Mouse (Mus musculus) gastrocnemius, postnatal 4 days (tissue): ENCODE data around the gene Cox19. TPM values are rescaled to one million over a fixed set of nuclear protein-coding genes. Genes with fewer than 3 reads are reported as not detected.
"Not testable (repeated sequence)": the region's sequence is repeated elsewhere in the genome, so short reads cannot be mapped to it uniquely, and the experiment has no call there.

Experiments used
- DNase-seq, 2 experiments: peaks; one replicate each; pipeline ENCODE4 v3.0.0; 2021 to 2022; ENCODE audit warnings: low spot score in 2 of 2, mixed read lengths in 2 of 2
- total RNA-seq, 2 experiments: library from RNA; stranded (reverse); gene quantifications; 2 replicates each; pipeline ENCODE4 v1.2.3; 2021

The Cox19 gene
- total RNA-seq, 2 experiments from 2014 or later = 58.0 to 61.4 TPM

DNA sequence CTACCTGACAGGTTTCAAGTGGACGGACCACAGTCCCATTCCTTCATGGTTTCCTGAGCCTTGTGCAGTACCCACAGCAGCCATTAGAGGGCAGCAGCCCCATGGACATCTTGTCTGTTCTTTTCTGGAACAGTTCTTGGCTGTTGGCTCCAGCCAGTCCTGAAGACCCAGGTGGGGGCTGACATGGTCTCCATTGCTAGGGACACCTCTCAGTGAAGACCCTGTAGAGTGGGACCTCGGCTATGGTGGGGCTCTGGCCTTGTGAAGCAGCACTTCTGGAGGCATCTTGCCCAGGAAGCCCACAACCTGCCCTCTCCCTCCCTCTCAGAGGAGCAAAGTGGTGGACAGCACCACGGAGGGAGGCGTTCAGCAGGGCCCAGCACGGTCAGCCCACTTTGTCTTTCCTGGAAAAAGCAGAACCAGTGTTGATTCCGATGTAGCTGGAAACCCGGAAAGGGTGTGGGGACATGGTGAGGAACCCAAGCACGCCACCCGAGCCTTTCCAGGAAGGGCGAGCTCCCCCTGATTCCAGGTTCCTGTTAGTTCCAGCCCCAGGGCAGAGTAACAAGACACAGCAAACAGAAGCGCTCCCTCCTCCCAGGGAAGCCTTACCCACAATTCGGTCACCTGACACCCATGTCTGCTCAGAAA lies 13.2 kb upstream of the Cox19 start:
- peak; percentile 74 to 86 for DNase-seq

DNA sequence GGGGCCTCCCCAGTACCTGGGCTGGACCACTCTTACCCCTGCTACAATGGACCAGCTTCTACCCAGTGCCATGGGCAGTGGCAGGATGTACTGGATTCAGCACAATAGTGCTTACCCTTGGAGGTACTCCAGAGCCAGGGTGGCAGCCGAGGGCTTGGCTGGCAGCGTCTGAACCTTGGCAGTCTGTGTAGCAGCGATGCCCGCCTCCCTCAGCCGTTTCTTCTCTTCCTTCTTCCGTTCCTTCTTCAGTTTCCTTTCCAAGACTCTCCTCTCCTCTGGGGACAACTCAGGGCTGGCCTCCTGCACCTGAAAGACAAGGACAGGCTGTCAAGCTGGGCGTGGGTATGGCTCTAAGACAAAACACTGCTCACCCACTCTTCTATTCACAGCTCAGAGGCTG lies 12.6 kb upstream of the Cox19 start:
- no peak for DNase-seq

DNA sequence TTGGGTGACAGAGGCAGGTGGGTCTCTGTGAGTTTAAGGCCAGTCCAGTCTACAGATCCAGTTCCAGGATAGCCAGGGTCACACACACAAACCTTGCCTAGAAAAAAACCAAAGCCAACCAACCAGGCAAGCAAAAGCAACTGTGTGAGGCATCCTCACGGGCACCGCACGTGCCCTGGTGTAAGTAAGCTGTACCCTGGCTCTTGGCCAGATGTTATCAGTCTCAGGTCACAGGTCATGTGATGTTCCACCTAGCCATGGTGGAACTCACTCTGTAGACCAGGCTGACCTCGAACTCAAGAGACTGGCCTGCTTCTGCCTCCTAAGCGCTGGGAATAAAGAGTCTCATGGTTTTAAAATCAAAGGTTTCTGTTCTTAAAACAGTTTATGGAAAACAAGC lies 8.0 kb upstream of the Cox19 start:
- DNase-seq = no peak

DNA sequence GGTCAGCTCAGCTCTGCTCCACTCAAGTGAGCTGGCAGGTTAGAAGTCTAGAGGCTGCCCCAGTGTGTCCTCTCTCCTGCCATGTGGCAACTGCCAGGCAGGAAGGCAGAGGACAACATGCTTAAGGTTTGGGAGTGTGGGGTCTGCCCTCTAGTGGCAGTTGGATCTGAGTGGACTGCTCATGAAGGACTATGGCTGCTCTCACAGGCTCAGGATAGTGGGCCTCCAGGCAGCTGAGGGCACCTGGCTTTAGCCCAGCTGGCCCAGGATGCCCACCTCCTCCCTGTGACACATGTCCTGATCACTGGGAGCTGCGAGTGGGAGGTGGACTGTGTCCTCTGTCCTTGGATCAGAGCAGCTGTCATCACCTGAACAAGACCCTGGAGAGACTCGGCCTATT lies 7.4 kb upstream of the Cox19 start:
- no peak for DNase-seq

DNA sequence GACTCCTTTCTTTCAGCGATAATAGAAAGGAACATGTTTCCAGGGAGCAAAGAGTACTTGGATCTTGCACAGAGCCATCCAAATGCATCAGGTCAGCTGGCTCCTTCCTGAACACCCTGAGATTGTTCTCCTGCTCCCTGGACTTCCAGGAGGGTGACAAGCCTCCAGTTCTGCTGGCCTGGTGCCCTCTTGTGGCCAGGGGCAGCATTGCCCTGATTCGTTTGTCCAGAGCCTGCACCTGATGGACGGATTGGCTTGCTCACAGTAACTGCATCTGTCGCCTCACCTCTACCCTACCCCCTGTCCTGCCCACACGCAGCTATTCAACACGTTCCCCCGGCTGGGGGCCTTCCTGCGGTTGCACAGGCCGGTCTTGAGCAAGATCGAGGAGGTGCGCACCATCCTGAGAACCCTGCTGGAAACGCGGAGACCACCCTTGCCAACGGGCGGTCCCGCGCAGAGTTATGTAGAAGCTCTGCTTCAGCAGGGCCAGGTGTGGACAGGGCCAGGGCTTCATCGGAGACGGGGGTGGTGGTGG lies 4.1 kb upstream of the Cox19 start:
- peak; percentile 59 to 76 for DNase-seq

DNA sequence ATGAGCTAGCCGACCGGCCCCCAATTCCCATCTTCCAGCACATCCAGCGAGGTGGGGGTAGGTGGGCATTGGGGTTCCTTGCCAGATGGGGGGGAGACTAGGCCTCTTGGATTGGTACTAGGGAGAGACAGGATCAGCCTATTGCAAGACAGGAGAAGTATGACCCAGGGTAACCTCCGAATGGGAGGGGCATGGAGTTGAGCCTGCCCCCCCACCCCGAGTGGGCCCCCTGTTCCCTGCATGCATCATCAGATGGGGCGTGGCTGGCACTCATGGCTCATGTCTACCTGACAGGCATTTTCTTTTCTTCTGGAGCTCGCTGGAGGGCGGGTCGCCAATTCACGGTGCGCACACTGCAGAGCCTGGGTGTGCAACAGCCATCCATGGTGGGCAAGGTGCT lies 2.7 kb upstream of the Cox19 start:
- DNase-seq = no peak

DNA sequence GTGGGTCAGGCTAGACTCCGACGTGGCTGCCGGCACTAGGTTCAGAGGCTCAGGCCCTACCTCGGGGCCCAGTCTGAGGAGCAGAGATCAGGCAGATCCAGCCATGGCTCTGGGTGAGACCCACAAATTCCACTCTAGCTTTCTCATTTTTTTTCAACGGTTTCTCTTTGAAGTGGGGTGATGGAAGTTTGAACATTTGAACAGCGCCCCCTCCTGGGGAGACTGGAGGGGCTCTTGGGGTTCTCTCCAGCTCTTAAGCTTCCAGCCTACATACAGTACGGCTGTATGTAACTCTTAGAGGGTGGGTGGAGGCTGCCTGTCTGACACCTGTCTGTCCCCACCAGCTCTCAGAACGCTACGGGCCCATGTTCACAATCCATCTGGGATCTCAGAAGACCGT lies 2.3 kb upstream of the Cox19 start:
- no peak for DNase-seq

DNA sequence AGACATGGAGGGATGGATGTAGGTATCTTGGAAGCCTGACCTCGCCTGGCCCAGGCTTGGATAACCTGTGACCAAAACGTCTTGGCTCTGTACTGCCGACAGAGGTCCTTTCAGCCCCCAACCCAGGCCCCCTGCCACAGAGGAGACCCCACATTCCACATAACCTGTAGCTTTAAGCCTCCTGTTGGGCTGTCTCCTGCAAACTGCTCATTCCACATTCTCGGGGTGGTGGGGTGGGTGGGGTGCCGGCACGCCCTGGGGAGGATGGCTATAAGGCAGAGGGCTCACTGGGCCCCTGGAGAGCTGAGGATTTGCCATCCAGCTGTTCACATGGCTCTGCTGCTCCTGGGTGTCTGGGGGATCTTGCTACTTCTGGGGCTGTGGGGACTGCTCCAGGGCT lies 1.1 kb upstream of the Cox19 start, which contains the start of gene Cyp2w1:
Gene Cyp2w1 (plus strand): TSS at position 301 of the 400 bp plus-strand sequence.
- DNase-seq = no peak

DNA sequence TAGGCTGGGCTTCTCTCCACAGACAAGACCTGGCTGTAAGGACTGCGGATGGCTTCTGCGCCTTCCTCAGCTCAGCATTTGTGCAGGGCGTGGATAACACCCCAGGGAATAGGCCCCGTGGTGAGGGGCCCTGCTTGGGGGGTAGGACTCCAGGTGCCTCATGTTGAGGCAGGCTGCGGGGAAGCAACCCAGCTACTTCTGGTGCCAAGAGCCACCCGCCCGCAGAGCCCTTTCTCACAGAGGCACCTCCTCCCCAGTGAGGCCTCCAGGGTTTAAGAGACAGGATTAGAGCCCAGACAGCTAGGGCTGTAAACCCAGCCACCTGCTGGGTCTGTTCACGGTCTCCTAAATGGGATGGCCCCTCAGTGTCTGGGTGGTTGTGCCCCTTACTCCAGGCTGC lies 410 bp upstream of the Cox19 start:
- DNase-seq = no peak

DNA sequence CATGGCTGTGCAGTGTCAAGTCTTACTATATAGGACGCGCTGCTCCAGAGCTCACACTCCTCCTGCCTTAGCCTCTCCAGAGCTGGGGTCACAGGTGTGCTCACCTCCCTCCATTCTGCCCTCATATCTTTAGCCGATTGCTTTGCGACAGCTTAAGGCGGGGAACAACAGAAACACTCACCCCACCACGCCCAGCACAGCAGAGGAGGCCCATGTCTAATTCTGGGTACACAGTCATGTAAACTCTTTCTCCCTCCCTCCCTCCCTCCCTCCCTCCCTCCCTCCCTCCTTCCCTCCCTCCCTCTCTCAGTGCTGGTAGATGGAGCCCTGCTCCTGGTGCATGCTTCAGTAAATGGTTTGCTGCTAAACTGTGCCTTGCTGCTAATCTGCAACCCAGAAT lies 1.5 kb downstream of the Cox19 start:
- no peak for DNase-seq

DNA sequence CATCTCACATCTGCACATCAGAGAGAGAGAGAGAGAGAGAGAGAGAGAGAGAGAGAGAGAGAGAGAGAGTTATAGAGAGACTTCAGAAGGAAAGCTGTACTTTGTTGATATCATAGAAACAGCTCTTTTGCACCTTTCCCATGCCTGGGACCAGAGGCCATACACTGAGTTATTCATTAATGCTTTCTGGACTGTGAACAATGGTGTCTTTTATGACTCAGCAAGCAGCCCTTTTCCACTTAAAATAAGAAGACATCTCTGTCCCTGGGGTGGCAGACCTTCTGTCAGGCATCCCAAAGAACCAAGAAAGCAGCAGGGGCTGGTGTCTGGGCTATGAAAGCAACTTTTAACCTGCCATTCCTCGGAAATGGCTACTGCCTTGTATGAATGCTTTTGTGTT lies 4.0 kb downstream of the Cox19 start:
- no peak for DNase-seq

DNA sequence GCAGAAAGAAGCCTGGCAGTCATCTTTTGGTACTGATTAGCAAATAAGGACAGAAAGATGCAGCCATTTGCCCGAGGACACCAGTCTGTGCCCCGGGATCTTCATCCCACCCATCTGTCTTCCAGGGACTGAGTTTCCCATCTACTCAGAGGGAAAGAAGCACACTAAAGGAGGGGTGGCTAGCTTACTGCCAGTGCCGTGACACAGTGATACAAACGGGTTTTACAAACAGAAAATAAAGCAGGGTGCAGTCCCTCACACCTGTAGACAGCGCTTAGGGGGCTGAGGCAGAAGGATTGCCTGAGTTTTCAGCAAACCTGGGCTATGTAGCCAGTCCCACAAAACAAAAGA lies 5.9 kb downstream of the Cox19 start:
- DNase-seq = no peak

DNA sequence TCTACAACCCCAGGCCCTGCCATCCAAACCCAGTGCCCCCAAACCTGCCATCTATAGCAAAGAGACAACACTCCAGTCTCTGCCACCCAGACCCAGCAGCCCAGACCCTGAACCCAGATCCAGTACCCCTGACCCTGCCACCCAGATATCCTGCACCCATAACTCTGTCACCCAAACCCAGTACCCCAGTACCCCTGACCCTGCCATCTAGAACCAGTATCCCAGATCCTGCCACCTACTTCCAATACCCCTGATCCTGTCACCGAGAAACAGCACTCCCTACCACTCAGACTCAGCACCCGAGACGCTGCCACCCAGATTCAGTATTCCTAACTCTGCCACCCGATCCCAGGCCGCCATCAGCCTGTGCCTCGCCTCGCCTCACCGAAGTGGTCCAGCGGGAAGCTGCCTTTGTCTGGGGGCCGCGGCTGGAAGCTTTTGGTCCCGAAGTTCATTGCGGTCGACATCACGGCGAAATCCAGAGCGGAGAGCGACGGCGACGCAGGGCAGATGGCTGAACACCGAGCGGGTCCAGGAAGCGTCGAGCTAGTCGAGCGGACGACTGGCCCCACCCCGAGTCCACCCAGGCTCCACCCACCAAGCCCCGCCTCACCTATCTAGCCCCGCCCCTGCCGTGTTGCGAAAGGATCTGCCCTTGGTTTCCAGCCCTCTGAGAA lies 6.4 kb downstream of the Cox19 start:
- peak; percentile 91 to 95 for DNase-seq

DNA sequence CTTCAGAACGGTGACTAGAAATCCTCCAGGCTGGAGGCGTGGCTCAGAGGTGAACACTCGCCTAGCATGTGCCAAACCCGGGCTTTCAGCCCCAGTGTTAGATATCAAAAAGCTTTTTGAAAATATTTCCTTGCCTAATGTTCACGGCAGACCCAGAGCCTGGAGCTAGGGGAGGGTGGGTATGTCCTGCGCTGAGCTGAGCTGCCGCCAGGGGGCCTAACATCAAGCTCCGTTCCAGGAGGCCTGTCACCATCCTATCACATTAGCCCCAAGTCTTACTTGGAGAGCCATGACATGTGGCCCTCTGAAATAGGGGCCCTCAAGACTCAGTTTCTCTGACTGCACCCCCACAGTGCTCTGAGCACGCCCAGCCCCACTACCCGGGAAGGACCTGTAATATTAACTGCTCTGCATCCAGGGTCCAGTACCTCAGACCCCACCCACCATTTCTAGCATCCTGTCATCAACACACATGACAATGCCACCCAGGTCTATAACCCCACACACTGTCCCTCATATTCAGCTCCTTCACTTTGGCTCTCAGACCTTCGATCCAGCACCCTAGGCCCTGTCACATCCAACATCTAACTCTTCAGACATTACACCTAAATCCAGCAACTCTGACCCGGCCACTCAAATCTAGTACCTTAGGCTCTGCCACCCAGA lies 7.1 kb downstream of the Cox19 start:
- peak; percentile 70 to 81 for DNase-seq

DNA sequence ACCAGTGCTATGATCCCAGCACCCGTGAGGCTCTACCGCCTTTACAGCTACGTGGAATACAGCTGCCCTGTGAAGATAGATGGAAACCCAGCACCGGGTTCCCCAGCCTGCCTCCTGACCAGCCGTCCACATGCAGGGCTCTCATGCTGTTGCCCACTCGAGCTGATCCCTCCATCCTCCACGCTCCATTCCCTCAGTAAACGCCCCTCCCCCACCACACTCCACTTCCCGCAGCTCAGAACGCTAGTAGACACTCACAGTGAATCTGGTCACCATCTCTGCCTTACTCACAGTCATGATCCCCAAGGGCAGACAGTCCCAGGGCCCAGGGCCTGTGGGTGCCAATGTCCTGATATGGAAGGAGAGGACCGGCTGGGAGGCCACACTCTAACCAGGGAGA lies 12.3 kb downstream of the Cox19 start:
- DNase-seq = no peak

DNA sequence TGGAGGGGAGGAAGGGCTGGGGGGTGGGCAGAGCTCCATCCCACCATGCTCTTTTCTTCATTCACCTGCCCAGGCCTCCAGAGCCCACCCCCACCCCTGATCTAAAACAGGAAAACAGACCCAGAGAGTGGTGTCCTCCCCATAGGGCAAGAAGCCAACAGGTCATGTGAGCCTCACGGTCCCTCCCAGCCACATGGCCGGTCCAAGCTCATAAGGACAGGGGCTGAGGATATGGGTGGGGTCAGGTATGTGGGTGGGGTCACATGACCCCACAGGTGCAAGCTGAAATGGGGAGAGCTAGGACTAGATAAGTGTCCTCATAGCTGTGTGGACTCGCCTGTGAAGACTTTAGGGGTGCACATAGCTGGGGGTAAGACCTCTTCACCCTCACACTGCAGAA lies 12.8 kb downstream of the Cox19 start:
- DNase-seq = no peak

DNA sequence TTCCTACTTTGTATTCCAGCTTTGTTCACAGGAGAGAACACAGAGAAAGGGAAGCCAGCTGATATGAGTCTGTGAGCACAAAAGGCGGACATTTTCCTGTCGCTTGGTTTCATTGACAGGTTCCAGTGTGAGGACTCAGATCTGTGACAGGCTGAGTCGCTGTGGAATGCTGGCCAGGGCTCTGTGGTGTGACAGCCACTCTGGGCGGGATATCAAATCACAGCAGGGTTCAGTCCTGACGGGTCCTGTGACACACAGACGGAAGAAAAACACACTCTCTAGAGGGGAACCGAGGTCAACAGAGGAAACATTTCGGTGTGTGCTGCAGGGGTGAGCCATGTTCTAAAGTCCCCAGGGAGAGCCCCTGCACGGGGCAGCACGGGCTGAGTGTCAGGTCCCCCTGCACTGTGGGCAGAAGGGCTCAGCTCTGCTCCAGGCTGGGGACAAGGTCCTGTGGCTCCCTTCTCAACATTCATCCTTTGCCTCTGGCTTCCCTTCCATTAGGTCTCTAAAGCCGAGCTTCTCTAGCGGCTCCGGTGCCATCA lies 13.3 kb downstream of the Cox19 start:
- no peak for DNase-seq

DNA sequence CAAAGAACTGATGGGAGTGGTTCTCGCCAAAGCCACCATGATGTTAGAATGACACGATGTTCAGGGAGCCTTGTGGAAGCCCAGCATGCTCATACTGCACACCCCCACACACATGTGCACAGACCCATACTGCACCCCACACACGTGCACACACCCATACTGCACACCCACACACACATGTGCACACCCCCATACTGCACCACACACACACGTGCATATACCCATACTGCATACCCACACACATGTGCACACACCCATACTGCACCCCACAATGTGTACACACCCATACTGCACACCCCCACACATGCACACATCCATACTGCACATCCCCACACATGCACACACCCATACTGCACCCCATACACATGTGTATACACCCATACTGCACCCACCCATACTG lies 15.6 kb downstream of the Cox19 start:
- DNase-seq = no peak

DNA sequence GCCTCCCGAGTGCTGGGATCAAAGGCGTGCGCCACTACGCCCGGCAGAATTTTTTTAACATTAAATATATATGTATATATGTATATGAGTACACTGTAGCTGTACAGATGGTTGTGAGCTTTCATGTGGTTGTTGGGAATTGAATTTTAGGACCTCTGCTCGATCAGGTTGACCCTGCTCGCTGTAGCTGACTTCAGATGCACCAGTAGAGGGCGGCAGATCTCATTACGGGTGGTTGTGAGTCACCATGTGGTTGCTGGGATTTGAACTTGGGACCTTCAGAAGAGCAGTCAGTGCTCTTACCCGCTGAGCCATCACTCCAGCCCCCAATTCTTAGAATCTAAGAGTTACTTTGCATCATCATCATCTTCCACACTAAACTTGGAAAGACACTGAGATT lies 16.8 kb downstream of the Cox19 start:
- not testable (repeated sequence) for DNase-seq

DNA sequence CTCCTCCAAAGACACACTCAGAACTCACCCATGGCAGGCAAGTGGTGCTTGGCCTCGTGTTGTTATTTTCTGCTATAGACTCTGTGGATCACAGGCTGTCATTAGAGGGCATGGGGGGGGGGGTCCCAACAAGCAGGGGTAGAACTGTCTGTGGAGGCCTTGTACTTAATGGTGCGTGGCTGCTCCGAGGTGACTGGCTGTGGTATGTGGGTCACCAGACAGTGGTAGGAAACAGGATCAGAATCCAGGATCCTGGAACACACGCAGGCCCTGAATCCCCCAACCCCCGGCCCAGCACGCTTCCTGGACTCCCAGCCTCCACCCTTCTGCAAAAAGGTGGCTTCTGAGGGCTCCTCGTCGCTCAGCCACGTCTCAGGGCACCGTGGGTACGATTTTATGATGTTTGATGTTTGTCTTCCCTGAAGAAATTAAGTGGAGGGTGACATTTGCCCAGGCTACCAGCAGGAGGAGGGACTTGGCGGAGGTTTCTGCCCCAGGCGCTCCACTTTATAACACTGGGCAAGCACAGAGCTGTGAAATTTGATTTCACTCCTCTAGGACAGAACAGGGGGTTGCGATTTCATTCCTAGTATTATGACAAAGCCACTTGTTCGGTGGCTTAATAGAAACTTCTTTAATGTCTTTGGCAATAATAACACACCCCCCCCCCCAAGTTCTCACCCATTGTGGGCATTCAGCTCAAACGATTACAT lies 17.8 kb downstream of the Cox19 start:
- DNase-seq = no peak

DNA sequence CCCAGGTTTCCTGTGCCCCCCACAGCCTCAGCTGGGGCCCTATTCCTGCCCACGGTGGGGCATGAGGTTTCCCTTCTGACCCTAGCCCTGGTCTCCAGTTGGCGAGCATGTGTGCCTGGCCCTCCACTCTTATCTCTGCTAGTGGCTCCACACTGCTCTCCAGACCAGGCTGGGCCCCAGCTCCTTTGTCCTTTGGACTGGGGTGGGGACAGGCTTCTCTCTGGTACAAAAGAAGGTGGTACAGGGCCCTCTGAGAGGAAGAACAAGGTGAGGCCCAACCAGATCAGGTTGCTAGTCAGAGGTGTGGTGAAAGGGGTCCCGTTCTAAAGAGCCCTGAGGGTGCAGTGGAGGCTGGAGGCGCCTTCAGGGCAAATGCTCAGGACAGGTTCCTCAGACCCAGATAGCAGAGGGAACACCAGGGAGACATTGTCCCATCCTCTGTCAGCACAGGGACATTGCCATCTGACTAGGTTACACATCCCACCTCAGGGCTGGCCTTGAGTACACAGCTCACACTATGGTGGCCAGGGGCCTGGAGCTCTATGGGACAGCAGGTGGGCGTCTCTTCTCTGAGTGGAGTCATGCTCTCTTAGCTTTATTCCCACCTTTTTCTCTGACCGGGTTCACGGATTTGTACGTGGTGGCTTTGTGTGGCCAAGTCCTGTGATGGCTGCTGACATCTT lies 18.5 kb downstream of the Cox19 start:
- no peak for DNase-seq
